In genomic region chr5:63445171-63445570, GRCm38 (mm10) we compare ENCODE assay signal across 27 mouse cellular contexts.
A peak's percentile ranks its signal among the peaks of the same experiment; 100 is the strongest.
DNase-seq lines count a peak whose midpoint lies in the region; ATAC-seq and TF ChIP-seq lines count a peak whose summit lies in the region.
"Had no signal": no experiment of that assay in that cellular context is flagged by ENCODE, and none has a peak within 500 bp of the region (broad histone marks: within the 10 kb centered on the region; RNA-seq: fewer than 3 reads in every experiment).

No protein-coding gene starts in this region.

- TF ChIP-seq CTCF in hindbrain, postnatal 0 days (IDR thresholded peaks at IDR 0.05; ENCODE audit: low read depth) = no peak
- no peak for TF ChIP-seq CTCF in kidney, adult 2 months (conservative IDR thresholded peaks at IDR 0.05; ENCODE audit: insufficient read depth, insufficient read length, low read depth, low read length)

- no peaks in the 10 kb centered on the region for H3K4me1 ChIP-seq in hindbrain, embryonic 12.5 days
- no peaks in the 10 kb centered on the region for H3K4me1 ChIP-seq in hindbrain, postnatal 0 days (ENCODE audit: insufficient read depth, low read length)
- H3K4me1 ChIP-seq in midbrain, embryonic 13.5 days (replicated peaks) = 0 out of 2 replicates have a peak, but pooled peaks cover 3% of the 10 kb centered on the region
- 0 out of 2 replicates have a peak, but pooled peaks cover 2% of the 10 kb centered on the region for H3K4me1 ChIP-seq in midbrain, embryonic 10.5 days
- no peaks in the 10 kb centered on the region; the same call in 1 of the 2 replicates for H3K4me1 ChIP-seq in hindbrain, embryonic 16.5 days (ENCODE audit: control insufficient read depth, insufficient read depth, low read depth, low read length)
- H3K4me1 ChIP-seq in kidney, adult 2 months (ENCODE audit: control insufficient read depth, insufficient read depth, low read length) = no peaks in the 10 kb centered on the region
- H3K4me1 ChIP-seq: embryonic facial prominence, embryonic 15.5 days; heart, embryonic 12.5 days; kidney, embryonic 15.5 days; limb, embryonic 13.5 days; liver, embryonic 13.5 days; neural tube, embryonic 12.5 days had no signal

- peak overlapping the region; percentile 46 for H3K27ac ChIP-seq in hindbrain, embryonic 12.5 days
- no peak overlapping the region for H3K27ac ChIP-seq in hindbrain, postnatal 0 days
- peak overlapping the region; percentile 0; the same call in 1 of the 2 replicates for H3K27ac ChIP-seq in midbrain, embryonic 13.5 days
- H3K27ac ChIP-seq in midbrain, embryonic 10.5 days (replicated peaks) = no peak overlapping the region
- peak overlapping the region; percentile 20; the same call in 1 of the 2 replicates for H3K27ac ChIP-seq in hindbrain, embryonic 16.5 days (ENCODE audit: low read depth, low read length)
- H3K27ac ChIP-seq in kidney, adult 2 months (ENCODE audit: insufficient read depth, low read depth, low read length) = no peak overlapping the region
- H3K27ac ChIP-seq: embryonic facial prominence, embryonic 15.5 days; kidney, embryonic 15.5 days; limb, embryonic 13.5 days; liver, embryonic 13.5 days; neural tube, embryonic 12.5 days had no signal

- no peak for TF ChIP-seq POLR2A in kidney, adult 2 months (IDR thresholded peaks at IDR 0.05; ENCODE audit: low read depth, low read length)

- no peak for DNase-seq in hindbrain, postnatal 0 days (ENCODE audit: low spot score)
- no peak for DNase-seq in midbrain, embryonic 10.5 days (ENCODE audit: low spot score)
- DNase-seq in retina, postnatal 1 day = peak; percentile 12
- no peak for DNase-seq in thymus, adult 18-20 months
- DNase-seq in kidney, adult 2 months = no peak
- DNase-seq: adrenal gland, postnatal 14 days; cerebellum, adult 9-11 months; gastrocnemius, postnatal 10 days; heart, adult 18-20 months; heart, postnatal 14 days; kidney, postnatal 36 days; liver, embryonic 13.5 days; lung, adult 2 months; right cerebral cortex, postnatal 14 days; spleen, adult 18-20 months; thymus, postnatal 14 days had no signal

- peak; percentile 67 for ATAC-seq in hindbrain, embryonic 12.5 days (ENCODE audit: low FRiP score)
- ATAC-seq in hindbrain, postnatal 0 days = no peak
- peak; percentile 53; the same call in 1 of the 2 replicates for ATAC-seq in midbrain, embryonic 13.5 days
- no peak for ATAC-seq in hindbrain, embryonic 16.5 days
- ATAC-seq: CD4-positive, CD25-positive, alpha-beta regulatory T cell, adult 4 months; forebrain, embryonic 14.5 days; intestine, postnatal 0 days had no signal

- H3K36me3 ChIP-seq in hindbrain, embryonic 12.5 days = no peaks in the 10 kb centered on the region
- no peaks in the 10 kb centered on the region for H3K36me3 ChIP-seq in hindbrain, postnatal 0 days (ENCODE audit: insufficient read depth, low read length)
- H3K36me3 ChIP-seq in midbrain, embryonic 13.5 days = no peaks in the 10 kb centered on the region
- no peaks in the 10 kb centered on the region for H3K36me3 ChIP-seq in midbrain, embryonic 10.5 days
- H3K36me3 ChIP-seq in hindbrain, embryonic 16.5 days (ENCODE audit: control insufficient read depth, insufficient read depth, low read length) = no peaks in the 10 kb centered on the region
- no peaks in the 10 kb centered on the region for H3K36me3 ChIP-seq in kidney, adult 2 months (ENCODE audit: control insufficient read depth, insufficient read depth, low read length)
- H3K36me3 ChIP-seq: embryonic facial prominence, embryonic 15.5 days; heart, embryonic 12.5 days; kidney, embryonic 15.5 days; limb, embryonic 13.5 days; liver, embryonic 13.5 days; neural tube, embryonic 12.5 days had no signal

- H3K9ac ChIP-seq in hindbrain, embryonic 12.5 days = no peak overlapping the region
- H3K9ac ChIP-seq in hindbrain, postnatal 0 days (replicated peaks; ENCODE audit: low read length) = no peak overlapping the region
- no peak overlapping the region for H3K9ac ChIP-seq in midbrain, embryonic 13.5 days (replicated peaks)
- no peak overlapping the region for H3K9ac ChIP-seq in hindbrain, embryonic 16.5 days (ENCODE audit: low read depth, low read length)
- H3K9ac ChIP-seq: embryonic facial prominence, embryonic 15.5 days; heart, embryonic 12.5 days; kidney, embryonic 15.5 days; limb, embryonic 13.5 days; liver, embryonic 13.5 days; neural tube, embryonic 12.5 days had no signal

- no peak overlapping the region for H3K4me2 ChIP-seq in hindbrain, embryonic 12.5 days (replicated peaks)
- no peak overlapping the region for H3K4me2 ChIP-seq in hindbrain, postnatal 0 days (ENCODE audit: low read depth, low read length)
- no peak overlapping the region for H3K4me2 ChIP-seq in midbrain, embryonic 13.5 days (replicated peaks)
- H3K4me2 ChIP-seq in hindbrain, embryonic 16.5 days (ENCODE audit: low read length) = no peak overlapping the region
- H3K4me2 ChIP-seq: embryonic facial prominence, embryonic 15.5 days; heart, embryonic 12.5 days; kidney, embryonic 15.5 days; limb, embryonic 13.5 days; liver, embryonic 13.5 days; neural tube, embryonic 12.5 days had no signal

- H3K9me3 ChIP-seq in hindbrain, embryonic 12.5 days (replicated peaks) = no peaks in the 10 kb centered on the region
- no peaks in the 10 kb centered on the region for H3K9me3 ChIP-seq in hindbrain, postnatal 0 days (ENCODE audit: low read length)
- H3K9me3 ChIP-seq in midbrain, embryonic 13.5 days = no peaks in the 10 kb centered on the region
- H3K9me3 ChIP-seq in midbrain, embryonic 10.5 days (replicated peaks) = no peaks in the 10 kb centered on the region
- no peaks in the 10 kb centered on the region for H3K9me3 ChIP-seq in hindbrain, embryonic 16.5 days (ENCODE audit: control insufficient read depth, low read length)
- H3K9me3 ChIP-seq: embryonic facial prominence, embryonic 15.5 days; heart, embryonic 12.5 days; kidney, embryonic 15.5 days; limb, embryonic 13.5 days; liver, embryonic 13.5 days; neural tube, embryonic 12.5 days had no signal

- WGBS in hindbrain, embryonic 12.5 days = 65% methylated on average over 4 of the region's 4 CpGs
- 46% methylated on average over 4 of the region's 4 CpGs for WGBS in hindbrain, postnatal 0 days
- 45% methylated on average over 4 of the region's 4 CpGs for WGBS in midbrain, embryonic 13.5 days
- WGBS in midbrain, embryonic 10.5 days = 74% methylated on average over 4 of the region's 4 CpGs
- 39% methylated on average over 4 of the region's 4 CpGs for whole genome bisulfite sequencing in hindbrain, embryonic 16.5 days
- WGBS in kidney, adult 2 months = 63% methylated on average over 4 of the region's 4 CpGs

- H3K27me3 ChIP-seq in hindbrain, embryonic 12.5 days = no peaks in the 10 kb centered on the region
- no peaks in the 10 kb centered on the region for H3K27me3 ChIP-seq in hindbrain, postnatal 0 days (ENCODE audit: insufficient read depth, low read length)
- H3K27me3 ChIP-seq in midbrain, embryonic 13.5 days = no peaks in the 10 kb centered on the region
- no peaks in the 10 kb centered on the region for H3K27me3 ChIP-seq in midbrain, embryonic 10.5 days (ENCODE audit: low read depth, poor library complexity, severe bottlenecking)
- no peaks in the 10 kb centered on the region for H3K27me3 ChIP-seq in hindbrain, embryonic 16.5 days (replicated peaks; ENCODE audit: control insufficient read depth, insufficient read depth, low read length)
- H3K27me3 ChIP-seq in kidney, adult 2 months (replicated peaks; ENCODE audit: control insufficient read depth, insufficient read depth, low read length) = no peaks in the 10 kb centered on the region
- H3K27me3 ChIP-seq: embryonic facial prominence, embryonic 15.5 days; heart, embryonic 12.5 days; kidney, embryonic 15.5 days; limb, embryonic 13.5 days; liver, embryonic 13.5 days; neural tube, embryonic 12.5 days had no signal

- no peak overlapping the region for H3K4me3 ChIP-seq in hindbrain, embryonic 12.5 days
- H3K4me3 ChIP-seq in hindbrain, postnatal 0 days (ENCODE audit: low read length) = no peak overlapping the region
- no peak overlapping the region for H3K4me3 ChIP-seq in midbrain, embryonic 13.5 days (replicated peaks)
- H3K4me3 ChIP-seq in midbrain, embryonic 10.5 days = no peak overlapping the region
- H3K4me3 ChIP-seq in hindbrain, embryonic 16.5 days (ENCODE audit: low read length) = no peak overlapping the region
- H3K4me3 ChIP-seq in kidney, adult 2 months (ENCODE audit: insufficient read depth, low read depth, low read length) = no peak overlapping the region
- H3K4me3 ChIP-seq: embryonic facial prominence, embryonic 15.5 days; heart, embryonic 12.5 days; kidney, embryonic 15.5 days; limb, embryonic 13.5 days; liver, embryonic 13.5 days; neural tube, embryonic 12.5 days had no signal

Comparison
In these comparisons a context has a peak if more than half of its experiments do, and no peak if none do; other contexts are left out.
1. ATAC-seq: peak in hindbrain, embryonic 12.5 days (single experiment) and midbrain, embryonic 13.5 days (single experiment); none in hindbrain, postnatal 0 days (single experiment) and hindbrain, embryonic 16.5 days (single experiment).
2. H3K27ac ChIP-seq: peak in hindbrain, embryonic 12.5 days (single experiment), midbrain, embryonic 13.5 days (single experiment) and hindbrain, embryonic 16.5 days (single experiment); none in hindbrain, postnatal 0 days (single experiment), midbrain, embryonic 10.5 days (single experiment) and kidney, adult 2 months (single experiment).